Mouse (Mus musculus) layer of hippocampus, postnatal 14 days (tissue): ENCODE measurements around the gene Ptpn14. TPM values are rescaled to one million over a fixed set of nuclear protein-coding genes. Genes with fewer than 3 reads are reported as not detected.

ENCODE experiments used
- DNase-seq, 2 experiments: peaks; one replicate each; pipeline ENCODE4 v3.0.0; 2021 to 2022; ENCODE audit warnings: low spot score in 2 of 2, mixed read lengths in 1 of 2
- total RNA-seq, 2 experiments: library from RNA; stranded (reverse); gene quantifications; 2 replicates each; pipeline ENCODE4 v1.2.3; 2021

Ptpn14 gene
- total RNA-seq, 2 experiments from 2014 or later, result 12.0 to 15.7 TPM

- peak in 1 of 2 experiments; percentile 15 for DNase-seq
These were observed 11.9 kb upstream of the Ptpn14 start for GRCm38 (mm10) chr1:189715915-189716797.

- DNase-seq, result no peak
These were observed 10.5 kb upstream of the Ptpn14 start for GRCm38 (mm10) chr1:189717546-189717945.

- DNase-seq, result no peak
These were observed 9.5 kb upstream of the Ptpn14 start for GRCm38 (mm10) chr1:189718600-189718999.

DNA sequence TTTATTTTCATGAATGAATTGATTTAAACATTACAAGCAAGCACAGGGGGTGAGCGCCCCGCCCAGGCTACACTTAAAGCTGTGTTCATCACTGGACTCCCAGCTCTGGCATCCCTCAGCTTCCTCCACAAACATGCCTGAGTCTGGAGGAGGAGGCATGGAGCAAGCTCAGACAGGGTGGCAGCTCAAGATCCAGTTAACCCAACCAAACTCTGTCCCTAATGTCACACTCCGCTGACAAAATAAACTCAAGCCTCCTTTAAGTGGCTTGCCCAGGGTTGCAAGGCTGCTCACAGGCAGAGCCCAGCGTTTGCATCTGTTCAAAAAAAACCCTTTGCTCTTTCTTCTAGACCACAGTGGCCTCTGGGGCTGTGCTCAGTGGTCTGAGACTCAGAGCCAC, 1.9 kb upstream of the Ptpn14 start:
- no peak for DNase-seq

- DNase-seq, result no peak
These were observed 653 bp upstream of the Ptpn14 start for GRCm38 (mm10) chr1:189727346-189727883.

- DNase-seq, result no peak
These were observed 682 bp downstream of the Ptpn14 start for GRCm38 (mm10) chr1:189728784-189729115.

- no peak for DNase-seq
These were observed 1.2 kb downstream of the Ptpn14 start for GRCm38 (mm10) chr1:189729141-189729815.

DNA sequence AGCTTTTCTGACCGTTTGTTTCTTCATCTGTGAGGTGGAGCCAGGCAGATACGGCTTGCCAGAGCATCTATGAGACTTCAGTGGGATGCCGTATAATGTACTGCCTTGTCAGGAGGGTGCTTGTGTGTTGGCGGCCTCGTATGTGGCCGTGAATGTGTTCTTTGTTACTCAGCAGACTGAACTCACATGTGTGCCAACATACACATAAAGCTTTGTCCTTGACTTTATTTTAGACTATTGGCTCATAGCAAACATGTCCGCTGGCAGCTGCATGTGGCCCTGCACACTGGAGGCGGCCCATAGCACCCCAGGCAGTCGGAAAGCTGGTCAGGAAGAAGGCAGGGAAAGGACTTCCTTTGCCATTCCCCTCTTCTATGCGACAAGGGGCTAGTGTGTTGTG, 3.6 kb downstream of the Ptpn14 start:
- no peak for DNase-seq

GRCm38 (mm10) chr1:189732156-189732555, 4.1 kb downstream of the Ptpn14 start:
- no peak for DNase-seq

GRCm38 (mm10) chr1:189740075-189740474, 12.0 kb downstream of the Ptpn14 start:
- no peak for DNase-seq

GRCm38 (mm10) chr1:189742041-189742440, 14.0 kb downstream of the Ptpn14 start:
- no peak for DNase-seq

GRCm38 (mm10) chr1:189743136-189743535, 15.1 kb downstream of the Ptpn14 start:
- DNase-seq, result no peak

DNA sequence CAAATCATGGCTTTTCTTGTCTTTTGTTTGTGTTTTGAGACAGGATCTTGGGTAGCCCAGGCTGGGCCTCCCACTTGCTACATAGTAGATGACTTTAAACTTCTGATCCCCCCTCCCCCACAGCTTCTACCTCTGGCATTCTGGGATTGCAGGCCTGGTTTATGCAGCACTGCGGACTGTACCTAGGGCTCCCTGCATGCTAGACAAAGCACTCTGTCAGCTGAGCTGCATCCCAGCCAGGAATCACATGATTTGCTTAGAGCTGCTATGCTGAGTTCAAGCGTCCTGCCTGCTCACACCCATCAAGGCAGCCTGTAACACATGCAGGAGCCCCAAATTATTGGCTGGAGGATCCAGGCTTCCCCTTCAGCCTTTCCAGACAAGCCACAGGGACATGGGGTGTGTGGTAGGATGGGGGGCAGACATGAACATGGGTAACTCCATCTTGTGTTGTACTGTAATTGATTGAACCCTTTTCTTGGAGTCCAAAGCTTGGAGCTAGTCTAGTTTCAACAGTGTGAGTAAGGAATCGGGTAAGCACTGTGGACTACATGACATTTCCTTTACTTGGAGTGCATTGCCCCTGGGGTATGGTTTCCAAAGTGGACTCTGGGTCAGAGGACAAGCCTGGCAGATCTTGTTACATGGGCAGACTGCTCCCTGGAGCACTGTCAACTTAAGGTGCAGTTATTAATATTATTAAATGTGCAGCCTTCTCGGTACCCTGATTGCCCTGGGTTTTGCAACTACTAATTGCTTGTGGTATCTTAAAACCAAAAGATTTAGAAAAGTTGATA, 17.0 kb downstream of the Ptpn14 start:
- no peak for DNase-seq

DNA sequence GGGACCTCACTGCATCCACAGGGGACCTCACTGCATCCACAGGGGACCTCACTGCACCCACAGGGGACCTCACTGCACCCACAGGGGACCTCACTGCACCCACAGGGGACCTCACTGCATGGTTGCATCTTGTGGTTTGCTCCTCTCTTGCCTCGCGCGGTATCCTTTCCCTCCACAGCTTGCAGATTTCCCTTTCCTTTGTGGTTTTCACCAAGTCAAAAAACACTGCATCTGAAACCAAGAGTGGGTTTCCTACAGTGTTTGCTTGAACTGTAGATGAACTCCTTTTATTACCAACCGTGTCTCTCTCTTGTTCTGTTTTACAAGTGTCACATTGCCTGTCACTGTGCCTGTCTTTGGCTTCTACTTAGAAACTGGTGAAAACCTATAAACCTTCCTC, 18.5 kb downstream of the Ptpn14 start:
- DNase-seq, result no peak

DNA sequence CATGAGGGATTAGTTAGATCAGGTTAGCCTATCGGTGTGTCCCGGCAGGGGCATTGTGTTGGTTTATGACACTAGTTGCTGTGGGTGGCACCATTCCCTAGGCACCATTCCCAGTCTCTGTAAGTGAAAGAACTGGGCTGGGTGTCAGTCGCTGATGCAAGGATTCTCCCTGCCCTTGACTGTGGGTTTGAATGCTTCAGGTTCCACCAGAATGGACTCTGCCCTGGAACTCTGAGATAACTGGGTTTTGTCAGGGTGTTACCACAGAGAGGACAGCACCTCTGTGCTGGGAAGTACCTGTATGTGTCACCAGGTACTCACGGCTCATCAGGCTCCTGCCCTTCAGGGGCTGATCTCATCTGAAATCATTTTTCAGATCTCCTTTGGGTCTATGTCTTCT, 21.7 kb downstream of the Ptpn14 start:
- no peak for DNase-seq

DNA sequence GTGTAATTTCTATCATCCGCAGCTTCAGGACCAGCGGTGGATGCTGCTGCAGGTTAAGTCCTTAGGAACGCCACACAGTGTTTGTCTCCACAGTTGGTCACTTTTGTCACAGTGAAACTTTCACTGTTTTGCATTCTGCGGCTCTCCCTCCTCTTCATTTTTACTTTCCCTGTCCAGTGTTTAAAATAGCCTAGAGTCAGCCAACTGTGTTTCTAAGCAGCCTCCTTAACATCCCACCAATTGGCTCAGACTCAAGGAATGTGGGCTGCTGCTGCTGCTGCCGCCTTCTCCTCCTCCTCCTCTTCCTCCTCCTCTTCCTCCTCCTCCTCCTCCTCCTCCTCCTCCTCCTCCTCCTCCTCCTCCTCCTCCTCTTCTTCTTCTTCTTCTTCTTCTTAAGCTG, 22.2 kb downstream of the Ptpn14 start:
- no peak for DNase-seq

- no peak for DNase-seq
These were observed 24.2 kb downstream of the Ptpn14 start for GRCm38 (mm10) chr1:189752245-189752644.

- no peak for DNase-seq
These were observed 27.0 kb downstream of the Ptpn14 start for GRCm38 (mm10) chr1:189755072-189755471.

DNA sequence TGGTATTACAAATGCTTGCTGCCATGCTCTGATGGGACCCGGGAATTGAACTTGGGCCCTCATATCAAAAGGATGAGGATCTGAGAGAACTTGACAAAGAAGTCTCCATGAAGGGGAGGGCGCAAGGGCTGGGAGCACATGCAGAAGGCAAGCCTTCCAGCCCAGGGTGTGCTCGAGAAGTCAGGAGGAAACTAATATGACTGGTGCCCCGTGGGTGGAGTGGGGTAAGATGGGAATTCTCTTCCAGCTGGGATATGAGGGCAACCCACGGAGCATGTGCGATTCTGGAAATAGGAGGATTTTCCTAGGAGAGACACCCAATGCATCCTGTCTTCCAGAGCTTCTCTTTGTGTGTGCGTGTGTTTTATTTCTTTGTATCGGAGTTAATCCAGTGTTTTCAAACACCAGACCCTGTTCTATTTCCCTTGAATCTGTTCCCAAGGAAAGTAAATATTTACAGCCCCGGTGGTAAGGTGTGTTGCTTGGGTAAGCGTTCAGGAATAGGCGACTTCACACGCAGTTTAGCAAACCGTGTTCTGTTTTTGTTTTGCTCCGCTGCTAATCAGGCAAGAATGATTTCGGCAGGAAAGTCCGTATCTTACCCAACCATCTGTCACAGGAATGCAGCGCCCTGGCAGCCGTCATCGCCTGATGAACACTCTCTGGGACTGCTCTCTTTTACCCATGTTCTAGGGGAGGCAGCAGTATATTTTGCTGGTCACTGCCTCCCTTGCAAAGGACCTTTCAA, 28.4 kb downstream of the Ptpn14 start:
- DNase-seq, result peak; percentile 22 to 37

GRCm38 (mm10) chr1:189757054-189757408, 29.0 kb downstream of the Ptpn14 start:
- DNase-seq, result no peak

DNA sequence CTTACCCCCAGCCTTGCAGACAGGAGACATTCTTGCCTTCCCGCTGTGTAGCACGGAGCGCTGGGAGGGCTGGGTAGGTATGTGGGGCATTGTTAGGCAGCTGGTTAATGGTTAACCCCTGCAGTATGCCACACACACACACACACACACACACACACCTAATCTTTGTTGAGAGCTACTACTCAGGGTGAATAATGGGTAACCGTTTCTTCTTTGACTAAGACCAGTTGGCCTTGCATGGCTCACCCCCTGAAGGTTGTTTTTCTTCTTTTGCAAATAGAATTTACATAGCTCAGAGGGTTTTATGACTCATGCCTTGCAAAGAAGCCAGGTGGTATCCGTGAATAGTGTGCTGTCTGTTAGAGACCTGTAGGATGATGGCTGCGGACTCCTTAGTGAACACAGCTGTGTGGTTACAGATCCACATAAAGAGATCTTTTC, 33.5 kb downstream of the Ptpn14 start:
- no peak for DNase-seq
